In genomic region chr6:53953348-53953747, GRCm38 (mm10) we compare ENCODE assay signal across 23 mouse cellular contexts. TPM values are rescaled to one million over a fixed set of nuclear protein-coding genes. Genes with fewer than 3 reads are reported as not detected.
DNase-seq lines count a peak whose midpoint lies in the region; ATAC-seq and TF ChIP-seq lines count a peak whose summit lies in the region.
"Had no signal": no experiment of that assay in that cellular context is flagged by ENCODE, and none has a peak within 500 bp of the region (broad histone marks: within the 10 kb centered on the region; RNA-seq: fewer than 3 reads in every experiment).

No protein-coding gene starts in this region.

- H3K36me3 ChIP-seq in kidney, embryonic 15.5 days, result no peaks in the 10 kb centered on the region
- H3K36me3 ChIP-seq in kidney, postnatal 0 days (ENCODE audit: insufficient read depth, low read length), result no peaks in the 10 kb centered on the region
- no peaks in the 10 kb centered on the region for H3K36me3 ChIP-seq in kidney, adult 2 months (ENCODE audit: control insufficient read depth, insufficient read depth, low read length)
- H3K36me3 ChIP-seq: embryonic facial prominence, embryonic 13.5 days; embryonic facial prominence, embryonic 15.5 days; forebrain, embryonic 10.5 days; forebrain, embryonic 12.5 days had no signal

- 80% methylated on average over 6 of the region's 6 CpGs for WGBS in kidney, embryonic 15.5 days
- 88% methylated on average over 6 of the region's 6 CpGs for WGBS in kidney, postnatal 0 days
- 90% methylated on average over 6 of the region's 6 CpGs for WGBS in kidney, adult 2 months

- H3K27me3 ChIP-seq in kidney, embryonic 15.5 days, result no peaks in the 10 kb centered on the region
- no peaks in the 10 kb centered on the region for H3K27me3 ChIP-seq in kidney, postnatal 0 days (ENCODE audit: insufficient read depth, low read length)
- H3K27me3 ChIP-seq in kidney, adult 2 months (replicated peaks; ENCODE audit: control insufficient read depth, insufficient read depth, low read length), result no peaks in the 10 kb centered on the region
- H3K27me3 ChIP-seq: embryonic facial prominence, embryonic 15.5 days had no signal

- no peaks in the 10 kb centered on the region for H3K9me3 ChIP-seq in kidney, embryonic 15.5 days (replicated peaks)
- H3K9me3 ChIP-seq in kidney, postnatal 0 days (replicated peaks; ENCODE audit: low read length), result no peaks in the 10 kb centered on the region
- H3K9me3 ChIP-seq: embryonic facial prominence, embryonic 13.5 days; embryonic facial prominence, embryonic 15.5 days; forebrain, embryonic 10.5 days; forebrain, embryonic 12.5 days had no signal

- H3K27ac ChIP-seq in kidney, embryonic 15.5 days, result peak overlapping the region; percentile 37
- H3K27ac ChIP-seq in kidney, postnatal 0 days, result peak overlapping the region; percentile 39; the same call in 1 of the 2 replicates
- no peak overlapping the region for H3K27ac ChIP-seq in kidney, adult 2 months (ENCODE audit: insufficient read depth, low read depth, low read length)
- H3K27ac ChIP-seq: embryonic facial prominence, embryonic 13.5 days; embryonic facial prominence, embryonic 15.5 days; forebrain, embryonic 10.5 days; forebrain, embryonic 12.5 days had no signal

- TF ChIP-seq CTCF in kidney, postnatal 0 days (IDR thresholded peaks at IDR 0.05; ENCODE audit: low read depth), result no peak
- no peak for TF ChIP-seq CTCF in kidney, adult 2 months (conservative IDR thresholded peaks at IDR 0.05; ENCODE audit: insufficient read depth, insufficient read length, low read depth, low read length)

- no peak for DNase-seq in kidney, adult 11 months
- no peak for DNase-seq in kidney, postnatal 0 days (ENCODE audit: low spot score)
- DNase-seq in kidney, adult 2 months, result no peak
- DNase-seq: adrenal gland, adult 2 months; adrenal gland, postnatal 10 days; adrenal gland, postnatal 25 days; cerebellum, adult 11 months; cerebellum, adult 18-20 months; cerebellum, adult 8-10 months; cerebellum, adult 9-11 months; cerebellum, postnatal 14 days; cerebellum, postnatal 36 days; embryo, embryonic 11 days had no signal

- TF ChIP-seq POLR2A in kidney, adult 2 months (IDR thresholded peaks at IDR 0.05; ENCODE audit: low read depth, low read length), result no peak

- no peak for ATAC-seq in kidney, embryonic 15.5 days (replicated peaks; ENCODE audit: low FRiP score)
- ATAC-seq in kidney, postnatal 0 days (replicated peaks; ENCODE audit: low FRiP score, low read depth), result no peak
- ATAC-seq: forebrain, embryonic 14.5 days; forebrain, embryonic 16.5 days had no signal

- H3K9ac ChIP-seq in kidney, embryonic 15.5 days, result no peak overlapping the region
- H3K9ac ChIP-seq in kidney, postnatal 0 days (ENCODE audit: low read depth, low read length), result no peak overlapping the region
- H3K9ac ChIP-seq: embryonic facial prominence, embryonic 13.5 days; embryonic facial prominence, embryonic 15.5 days; forebrain, embryonic 12.5 days had no signal

- no peak overlapping the region for H3K4me3 ChIP-seq in kidney, embryonic 15.5 days (replicated peaks)
- H3K4me3 ChIP-seq in kidney, postnatal 0 days (replicated peaks; ENCODE audit: low read depth, low read length), result no peak overlapping the region
- H3K4me3 ChIP-seq in kidney, adult 2 months (ENCODE audit: insufficient read depth, low read depth, low read length), result no peak overlapping the region
- H3K4me3 ChIP-seq: embryonic facial prominence, embryonic 13.5 days; embryonic facial prominence, embryonic 15.5 days; erythroblast, embryonic 14.5 days; forebrain, embryonic 10.5 days; forebrain, embryonic 12.5 days had no signal

- H3K4me2 ChIP-seq in kidney, embryonic 15.5 days, result no peak overlapping the region
- H3K4me2 ChIP-seq in kidney, postnatal 0 days (ENCODE audit: low read length), result no peak overlapping the region
- H3K4me2 ChIP-seq: embryonic facial prominence, embryonic 13.5 days; embryonic facial prominence, embryonic 15.5 days; forebrain, embryonic 12.5 days had no signal

- H3K4me1 ChIP-seq in kidney, embryonic 15.5 days, result peaks cover 59% of the 10 kb centered on the region
- peaks cover 20% of the 10 kb centered on the region for H3K4me1 ChIP-seq in kidney, postnatal 0 days (replicated peaks; ENCODE audit: insufficient read depth, low read length)
- peaks cover 11% of the 10 kb centered on the region for H3K4me1 ChIP-seq in kidney, adult 2 months (ENCODE audit: control insufficient read depth, insufficient read depth, low read length)

RNA-seq across cellular contexts. Expression of gene Cpvl, which starts 25.1 kb away (rescaled TPM):
- polyA plus RNA-seq in kidney, embryonic 15.5 days (2015; fragmentation: Nextera tagmentation; extraction: Ambion mirVana), result 0.18 and 0.34 TPM in 2 replicates
- 0.50 and 0.59 TPM in 2 replicates for polyA plus RNA-seq in kidney, postnatal 0 days (2015; fragmentation: Nextera tagmentation; extraction: Ambion mirVana)
- 0.10 and 0.19 TPM in 2 replicates for polyA plus RNA-seq in kidney, adult 2 months (2012; rRNA removed)
- polyA plus RNA-seq: adrenal gland, adult 2 months; brain, embryonic 14.5 days; C2C12; embryonic facial prominence, embryonic 15.5 days; erythroblast, embryonic 14.5 days; forebrain, embryonic 10.5 days; forebrain, embryonic 12.5 days; forebrain, embryonic 14.5 days; forebrain, embryonic 16.5 days had no signal
